Mouse (Mus musculus): ENCODE results near the gene Tes.

The Tes gene

DNA sequence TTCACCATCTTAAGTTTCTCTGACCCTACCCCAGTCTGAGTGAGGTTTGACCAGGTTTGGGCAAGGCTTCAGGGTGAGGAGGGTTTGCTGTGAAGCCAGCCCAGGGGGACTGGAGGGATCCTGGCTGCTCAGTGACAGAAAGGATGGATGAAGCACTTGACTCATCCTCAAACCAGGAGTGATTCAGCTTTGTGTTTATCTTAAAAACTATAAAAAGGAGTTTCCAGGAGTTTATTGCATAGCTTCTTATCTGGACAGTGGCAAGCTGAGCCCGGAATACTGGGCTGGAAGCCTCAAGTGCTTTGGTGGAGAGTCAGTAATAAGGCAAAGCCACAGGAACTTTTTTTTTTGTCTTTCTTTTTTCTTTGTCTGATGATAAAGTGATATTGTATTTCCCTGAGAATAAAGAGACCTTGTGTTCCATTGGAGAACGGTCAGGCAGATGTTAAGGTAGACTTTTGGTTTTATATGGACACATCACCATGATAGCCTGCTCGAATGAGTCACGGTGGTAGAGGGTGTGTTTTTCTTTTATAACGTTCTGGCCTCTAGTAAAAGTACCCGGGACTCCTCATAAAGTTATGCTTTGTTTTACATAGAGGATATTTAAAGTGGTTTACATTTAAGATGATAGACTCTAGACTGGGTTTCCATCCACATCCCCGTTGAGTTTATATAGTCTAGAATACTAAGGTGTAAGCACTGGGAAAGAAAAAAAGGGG lies 8.0 kb downstream of the Tes start:
- in situ Hi-C loops (cut with MboI, MseI): loop anchor here (25.0 kb wide), 2 partner anchors 664 to 1361 kb away; partner anchors contain the start of gene Mdfic

DNA sequence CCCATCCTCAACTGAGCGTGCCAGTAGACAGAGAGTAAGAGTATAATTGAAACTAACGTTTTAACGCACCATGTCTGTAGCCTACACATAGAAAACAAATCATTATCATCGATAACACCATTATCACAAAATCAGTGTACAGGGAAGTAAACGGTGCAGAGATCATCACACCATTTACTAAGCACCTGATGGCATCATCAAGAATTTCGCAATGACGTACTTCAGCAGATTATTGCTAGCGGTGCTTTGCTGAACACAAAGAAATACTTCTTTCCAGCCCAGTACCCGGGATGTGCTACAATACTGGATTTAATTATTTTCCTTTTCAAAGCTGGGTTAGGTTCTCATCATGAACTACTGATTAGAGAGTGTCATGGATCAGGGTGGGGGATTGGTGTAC lies 12.3 kb downstream of the Tes start:
- in situ Hi-C loops (cut with MboI, MseI): loop anchor here (25.0 kb wide), 1 partner anchor 760 kb away; no protein-coding TSS in a partner anchor

DNA sequence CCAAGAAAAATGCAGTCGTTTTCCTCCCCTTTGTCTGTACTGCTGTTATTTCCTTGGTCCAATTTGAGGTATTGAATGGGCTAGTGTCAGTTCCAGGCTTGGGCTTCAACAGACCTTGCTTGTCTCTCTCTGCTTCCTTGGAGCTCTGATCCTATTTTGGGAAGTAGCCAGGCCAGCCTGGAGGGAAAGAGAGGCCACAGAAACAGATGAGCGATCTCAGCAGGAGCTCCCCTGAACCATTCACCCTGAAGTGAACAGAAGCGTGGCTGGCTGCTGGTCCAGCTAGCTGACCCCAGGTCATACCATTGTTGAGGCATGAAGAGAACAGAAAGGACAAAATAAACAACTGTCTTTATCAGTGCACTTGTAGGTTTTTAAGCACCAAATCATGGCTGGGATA lies 12.8 kb downstream of the Tes start:
- in situ Hi-C loops (cut with MboI, MseI): loop anchor here (25.0 kb wide), 1 partner anchor 760 kb away; no protein-coding TSS in a partner anchor

DNA sequence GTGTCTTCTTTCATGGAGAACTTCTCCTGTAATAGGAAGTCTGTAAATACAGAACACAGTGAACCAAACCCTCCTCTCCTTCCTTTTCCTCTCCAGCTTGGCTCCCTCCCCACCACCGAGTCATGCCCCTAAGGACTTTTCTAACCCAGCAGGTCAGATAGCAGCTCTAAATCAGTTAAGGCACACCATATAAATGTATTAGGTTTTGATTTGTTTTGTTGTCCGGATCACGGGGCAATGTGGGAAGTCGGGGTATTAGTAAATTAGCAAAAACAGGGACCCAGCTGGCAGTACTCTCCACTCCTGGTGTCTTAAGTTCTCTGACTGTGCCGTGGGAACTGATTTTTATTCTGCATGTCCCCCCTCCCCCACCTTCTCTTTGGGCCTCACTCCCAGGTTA lies 14.4 kb downstream of the Tes start:
- in situ Hi-C loops (cut with MboI, MseI): loop anchor here (25.0 kb wide), 1 partner anchor 758 kb away; no protein-coding TSS in a partner anchor

DNA sequence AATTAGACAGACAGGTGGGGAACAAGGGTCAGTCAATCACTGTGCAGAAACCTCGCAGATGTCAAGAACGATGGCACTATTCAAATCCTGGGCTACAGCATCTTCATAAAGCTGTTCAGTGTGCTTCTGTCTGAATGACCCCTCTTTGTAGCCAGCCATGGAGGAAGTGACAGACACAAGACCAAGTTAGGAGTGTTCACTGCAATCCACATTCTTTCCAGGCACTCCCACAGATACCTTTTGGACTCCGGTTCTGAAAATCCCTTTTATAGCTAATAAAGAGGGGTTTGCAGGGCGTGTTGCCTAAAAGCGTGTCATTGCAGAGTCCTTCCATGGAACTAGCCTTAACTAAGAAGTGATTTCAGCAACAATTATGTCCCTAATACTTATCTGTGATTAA lies 14.9 kb downstream of the Tes start:
- in situ Hi-C loops (cut with MboI, MseI): loop anchor here (5.0 to 25.0 kb wide), 2 partner anchors 48 to 757 kb away; no protein-coding TSS in a partner anchor

DNA sequence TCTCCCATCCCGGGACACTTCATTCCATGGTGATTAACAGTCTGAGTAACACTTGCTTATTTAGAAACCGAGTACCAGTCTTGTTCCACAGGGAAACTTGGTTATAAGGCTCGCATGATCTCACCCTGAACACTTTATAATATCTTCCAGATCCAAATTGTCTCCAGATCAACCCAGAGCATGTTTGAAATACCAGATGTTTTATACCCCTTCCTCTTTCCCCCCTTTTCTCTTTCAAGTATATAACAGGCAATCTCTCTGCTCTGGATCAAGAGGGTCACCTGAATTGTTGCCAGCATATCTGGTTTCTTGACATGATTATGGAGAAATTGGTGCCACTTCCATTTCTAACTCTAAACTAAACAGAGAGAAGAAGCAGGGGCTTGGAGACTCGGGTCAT lies 17.3 kb downstream of the Tes start:
- in situ Hi-C loops (cut with MboI, MseI): loop anchor here (5.0 to 25.0 kb wide), 2 partner anchors 50 to 755 kb away; no protein-coding TSS in a partner anchor

DNA sequence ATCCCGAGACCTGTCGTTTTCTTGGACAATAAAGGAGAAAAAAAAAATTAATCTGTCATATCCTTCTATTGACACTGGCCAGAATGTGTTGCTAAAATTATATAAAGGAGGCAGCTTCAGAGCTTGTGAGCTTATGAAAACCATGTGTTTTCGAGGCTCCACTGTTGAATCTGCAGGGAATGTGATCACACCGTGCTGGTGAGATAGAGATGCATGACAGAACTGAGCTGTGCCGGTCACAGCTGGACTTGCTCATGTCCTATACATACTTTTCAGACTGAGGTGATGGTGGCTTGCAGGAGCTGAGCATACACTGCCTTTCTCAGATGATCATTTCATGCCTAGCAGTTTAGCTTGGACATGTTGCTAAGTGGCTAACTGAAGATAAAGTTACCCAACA lies 17.9 kb downstream of the Tes start:
- in situ Hi-C loops (cut with MboI, MseI): loop anchor here (5.0 to 25.0 kb wide), 2 partner anchors 50 to 755 kb away; no protein-coding TSS in a partner anchor

DNA sequence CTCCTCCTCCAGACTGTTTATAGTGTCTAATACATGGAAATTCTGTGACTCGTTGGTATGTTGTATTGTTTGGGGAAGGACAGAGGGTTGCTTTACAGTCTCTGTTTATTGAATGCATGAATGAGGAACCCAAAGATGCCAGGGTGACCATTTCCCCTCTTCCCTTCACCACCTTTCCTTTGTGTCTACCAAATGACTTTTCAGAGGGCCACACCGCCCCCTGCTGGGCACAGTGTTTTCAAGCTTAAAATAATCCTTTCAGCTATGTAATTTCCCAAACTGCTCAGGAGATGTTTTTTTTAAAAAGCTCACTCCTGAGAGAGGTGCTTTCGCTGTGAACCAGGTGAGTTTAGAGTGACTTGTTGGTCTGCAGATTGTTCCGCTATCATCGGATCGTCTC lies 22.5 kb downstream of the Tes start:
- in situ Hi-C loops (cut with MboI, MseI): loop anchor here (25.0 kb wide), 1 partner anchor 750 kb away; no protein-coding TSS in a partner anchor

DNA sequence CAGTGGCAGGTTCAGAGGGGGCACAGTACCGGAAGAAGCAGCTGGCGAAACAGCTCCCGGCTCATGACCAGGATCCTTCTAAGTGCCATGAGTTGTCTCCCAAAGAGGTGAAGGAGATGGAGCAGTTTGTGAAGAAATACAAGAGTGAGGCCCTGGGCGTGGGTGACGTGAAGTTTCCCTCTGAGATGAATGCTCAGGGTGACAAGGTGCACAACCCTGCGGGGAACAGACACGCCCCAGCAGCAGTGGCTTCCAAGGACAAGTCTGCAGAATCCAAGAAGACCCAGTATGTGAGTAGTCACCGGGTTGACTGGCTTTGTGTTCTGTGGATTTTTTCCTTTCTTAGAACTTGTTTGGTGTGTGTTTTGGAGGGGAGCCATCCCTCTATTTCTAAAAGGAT lies 32.4 kb downstream of the Tes start:
- in situ Hi-C loops (cut with MboI, MseI): loop anchor here (25.0 kb wide), 1 partner anchor 740 kb away; no protein-coding TSS in a partner anchor

DNA sequence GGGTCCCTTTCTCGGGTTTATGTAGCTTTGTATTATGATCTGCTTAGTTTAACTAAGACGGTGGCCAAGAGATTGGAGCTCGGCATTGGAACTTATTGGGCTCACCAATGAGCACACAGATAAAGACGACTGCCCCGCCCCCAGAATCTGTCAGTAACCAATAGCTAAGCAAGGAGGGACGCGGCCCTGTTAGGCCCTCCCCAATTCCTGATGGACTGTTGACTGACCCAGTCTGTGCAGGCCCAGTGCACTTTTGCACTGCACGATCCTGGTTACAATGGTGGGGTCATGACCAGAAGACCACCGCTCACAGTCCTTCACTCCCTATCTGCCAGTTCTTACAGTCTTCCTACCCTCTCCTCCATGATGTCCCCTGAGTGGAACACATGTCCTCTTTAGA lies 33.6 kb downstream of the Tes start:
- in situ Hi-C loops (cut with MboI, MseI): loop anchor here (25.0 kb wide), 1 partner anchor 739 kb away; no protein-coding TSS in a partner anchor

DNA sequence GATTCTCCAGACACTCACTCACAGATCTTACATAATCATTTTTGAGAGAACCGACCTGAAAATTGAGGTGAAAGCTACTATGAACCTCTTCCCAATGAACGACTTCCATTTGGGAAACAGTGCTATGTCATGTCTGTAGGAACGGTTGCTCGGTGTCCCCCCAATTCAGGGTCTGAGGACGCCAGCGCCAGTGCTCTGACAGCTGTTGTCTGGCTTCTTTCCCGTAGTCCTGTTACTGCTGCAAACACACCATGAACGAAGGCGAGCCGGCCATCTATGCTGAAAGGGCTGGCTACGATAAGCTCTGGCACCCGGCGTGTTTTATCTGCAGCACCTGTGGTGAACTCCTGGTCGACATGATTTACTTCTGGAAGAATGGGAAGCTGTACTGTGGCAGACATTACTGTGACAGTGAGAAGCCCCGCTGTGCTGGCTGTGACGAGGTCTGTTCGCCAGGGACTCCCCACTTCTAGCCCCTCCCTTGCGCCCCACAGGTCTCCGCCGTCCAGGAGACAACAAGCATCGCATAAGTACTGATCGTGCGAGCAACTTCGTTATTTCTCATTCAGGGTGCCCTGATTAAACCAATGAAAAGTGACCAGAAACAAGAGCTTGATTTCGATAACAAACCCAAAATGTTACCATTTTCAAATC lies 34.7 kb downstream of the Tes start:
- in situ Hi-C loops (cut with MboI, MseI): loop anchor here (10.0 to 25.0 kb wide), 2 partner anchors 255 to 738 kb away; no protein-coding TSS in a partner anchor

DNA sequence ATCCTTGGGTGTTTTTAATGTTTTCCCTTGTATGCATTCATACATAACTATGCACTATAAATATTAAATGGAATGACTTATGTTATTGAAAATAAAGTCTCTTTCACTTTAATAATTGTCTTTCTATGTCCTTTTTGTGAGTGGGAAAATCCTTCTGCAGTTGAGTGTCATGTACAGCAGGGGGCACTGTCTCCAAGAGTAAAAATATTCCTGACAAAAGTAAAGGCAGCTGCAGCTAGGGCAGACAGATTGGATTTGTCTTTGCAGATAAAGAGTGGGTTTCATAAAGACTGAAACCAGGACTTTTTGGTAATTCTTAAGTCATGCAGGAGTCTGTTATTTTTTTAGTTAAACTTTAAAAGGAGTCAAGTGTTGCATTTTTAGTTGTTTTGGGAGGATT lies 40.8 kb downstream of the Tes start:
- in situ Hi-C loops (cut with MboI, MseI): loop anchor here (10.0 kb wide), 1 partner anchor 249 kb away; no protein-coding TSS in a partner anchor

DNA sequence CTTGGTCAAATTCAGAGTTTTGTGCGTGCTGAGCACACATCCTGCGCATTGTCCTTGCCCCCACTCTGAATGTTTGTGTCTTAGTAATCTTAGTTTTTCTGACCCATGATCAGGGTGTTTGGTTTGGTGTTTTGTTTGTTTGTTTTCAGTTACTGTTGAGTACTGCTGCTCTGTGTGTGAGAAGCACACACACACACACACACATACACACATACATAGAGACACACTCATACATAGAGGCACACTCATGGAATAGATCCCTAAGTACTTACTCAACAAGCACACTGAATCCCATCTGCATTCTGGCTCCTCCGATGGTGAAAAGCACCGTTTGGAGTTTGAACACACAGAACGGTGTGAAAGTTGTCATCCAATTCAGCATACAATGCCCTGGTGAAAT lies 41.5 kb downstream of the Tes start:
- in situ Hi-C loops (cut with MboI, MseI): loop anchor here (10.0 kb wide), 1 partner anchor 248 kb away; no protein-coding TSS in a partner anchor

DNA sequence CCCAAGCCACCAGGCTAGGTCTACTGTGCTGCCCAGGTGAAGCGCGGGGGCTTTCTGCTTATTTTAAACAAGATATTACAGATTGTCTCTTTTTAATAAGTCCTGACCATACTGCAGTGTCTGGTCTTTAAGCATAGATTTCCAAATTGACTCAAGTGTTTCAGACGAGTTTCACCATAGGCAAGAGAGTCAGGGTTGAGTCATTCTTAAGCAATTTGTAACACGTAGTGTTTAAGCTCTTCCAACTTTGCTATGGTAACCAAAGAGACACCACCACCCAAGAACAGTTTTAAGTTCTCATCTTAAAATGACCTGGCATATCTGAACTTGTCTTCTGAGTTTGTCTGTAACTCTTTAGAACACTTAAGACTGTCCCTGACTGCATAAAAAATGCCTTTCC lies 44.3 kb downstream of the Tes start:
- in situ Hi-C loops (cut with MboI, MseI): loop anchor here (10.0 kb wide), 1 partner anchor 246 kb away; no protein-coding TSS in a partner anchor

DNA sequence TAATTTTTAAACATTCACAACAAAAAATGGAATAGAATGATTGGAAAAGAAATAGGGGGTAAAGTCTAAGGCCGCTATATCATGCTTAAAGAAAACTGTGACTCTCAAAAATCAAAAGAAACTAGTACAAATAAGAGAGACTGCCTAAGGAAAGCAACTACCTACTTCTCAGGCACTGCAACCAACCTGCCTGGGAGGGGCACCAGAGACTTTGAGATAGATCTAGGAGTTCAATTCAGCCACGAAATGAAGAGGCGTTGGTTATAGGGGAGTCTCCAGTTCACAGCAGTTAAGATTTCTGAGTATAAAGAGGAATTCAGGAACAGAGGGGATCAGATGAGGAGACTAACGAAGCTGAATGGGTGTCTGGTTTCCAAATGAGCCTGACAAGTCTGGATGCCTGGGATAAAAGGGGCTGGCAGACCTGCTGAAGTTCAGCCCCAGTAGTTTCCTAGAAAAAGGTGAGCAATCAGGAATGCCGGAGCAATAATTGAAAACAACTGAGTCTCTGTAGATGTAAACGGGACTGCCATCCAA lies 45.7 kb downstream of the Tes start:
- in situ Hi-C loops (cut with MboI, MseI): no loop called here

DNA sequence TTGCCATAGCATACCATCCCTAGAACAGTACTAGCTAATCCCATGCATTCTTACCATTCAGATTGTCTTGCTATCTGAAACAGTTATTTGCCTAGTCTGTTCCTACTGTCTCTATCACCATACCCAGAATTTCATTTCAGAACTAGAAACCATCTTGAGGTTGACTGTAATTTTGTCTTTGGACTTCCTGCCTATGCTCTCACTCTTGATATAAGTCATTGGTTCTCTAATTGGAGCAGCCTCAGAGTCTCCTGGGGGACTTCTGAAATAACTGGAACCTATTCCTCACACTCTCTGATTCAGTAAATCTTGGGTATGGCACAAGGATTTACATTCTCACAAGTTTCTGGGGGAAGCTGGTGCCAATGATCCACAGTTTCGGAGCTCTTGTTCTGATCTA lies 47.1 kb downstream of the Tes start:
- in situ Hi-C loops (cut with MboI, MseI): no loop called here

DNA sequence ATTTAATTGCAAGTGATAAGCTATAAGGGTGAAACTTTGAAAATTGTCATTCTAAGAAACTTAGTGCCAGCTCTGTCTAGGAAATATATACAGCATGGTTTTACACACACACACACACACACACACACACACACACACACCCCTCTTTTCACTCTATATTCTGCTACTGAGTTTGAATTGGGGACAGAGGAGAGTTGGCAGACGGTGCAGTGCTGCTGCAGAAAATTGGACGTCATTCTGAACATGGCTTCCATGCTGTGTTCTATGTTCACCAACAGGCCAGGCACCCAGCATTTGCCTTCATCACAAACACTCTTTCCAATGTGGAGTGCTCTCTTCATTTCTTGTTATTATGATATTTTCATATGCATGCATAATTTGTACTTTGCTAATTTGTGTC lies 48.0 kb downstream of the Tes start:
- in situ Hi-C loops (cut with MboI, MseI): no loop called here

DNA sequence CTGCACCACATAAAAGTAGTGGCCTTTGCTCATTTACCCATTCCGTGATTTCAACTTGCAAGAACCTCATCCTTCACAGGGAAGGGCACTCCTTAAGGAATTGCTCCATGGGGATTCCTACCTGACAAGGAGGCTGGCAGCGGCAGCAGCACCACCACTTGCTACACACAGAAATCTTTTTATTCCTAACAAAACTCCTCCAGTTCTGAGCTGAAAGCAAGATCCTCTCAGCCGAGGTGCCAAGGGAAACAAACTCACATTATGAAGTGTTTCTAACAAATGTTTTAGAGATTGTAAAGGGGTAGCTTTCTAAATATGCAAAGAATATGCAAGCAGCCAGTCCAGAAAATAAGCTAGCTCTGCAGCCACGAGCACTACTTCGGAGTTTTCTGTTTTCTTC lies 49.6 kb downstream of the Tes start:
- in situ Hi-C loops (cut with MboI, MseI): no loop called here

DNA sequence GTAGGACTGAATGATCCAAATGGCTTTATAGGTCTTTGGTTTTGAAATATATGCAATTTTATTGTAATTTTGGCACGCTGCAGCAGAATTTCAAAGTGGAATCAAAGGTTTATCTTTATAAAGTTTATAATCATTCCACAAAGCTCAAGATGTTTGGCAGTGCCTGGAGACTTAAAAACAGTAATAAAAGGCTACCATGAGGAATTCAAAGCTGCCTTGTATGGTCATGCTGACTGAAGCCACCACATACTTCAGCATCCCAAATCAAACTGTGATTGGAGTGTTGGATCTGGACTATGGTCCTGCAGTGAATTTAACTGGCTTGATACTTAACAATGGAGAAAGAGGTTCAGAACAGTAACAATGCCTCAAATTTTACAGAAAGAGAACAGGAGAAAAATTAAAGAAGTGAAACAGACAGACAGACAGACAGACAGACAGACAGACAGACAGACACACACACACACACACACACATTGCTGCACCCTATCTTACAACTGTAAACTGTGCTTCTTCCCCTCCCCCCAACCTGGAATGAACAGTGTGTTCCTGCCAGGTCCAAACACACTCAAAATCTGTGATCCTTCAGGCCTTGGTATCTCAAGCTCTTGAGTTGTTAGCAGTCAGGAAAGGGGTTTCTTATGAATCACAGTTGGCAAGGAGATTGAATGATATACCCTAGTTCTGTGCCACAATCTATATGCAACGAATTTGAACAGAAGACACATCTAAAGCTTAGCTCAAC lies 50.3 kb downstream of the Tes start:
- in situ Hi-C loops (cut with MboI, MseI): no loop called here

DNA sequence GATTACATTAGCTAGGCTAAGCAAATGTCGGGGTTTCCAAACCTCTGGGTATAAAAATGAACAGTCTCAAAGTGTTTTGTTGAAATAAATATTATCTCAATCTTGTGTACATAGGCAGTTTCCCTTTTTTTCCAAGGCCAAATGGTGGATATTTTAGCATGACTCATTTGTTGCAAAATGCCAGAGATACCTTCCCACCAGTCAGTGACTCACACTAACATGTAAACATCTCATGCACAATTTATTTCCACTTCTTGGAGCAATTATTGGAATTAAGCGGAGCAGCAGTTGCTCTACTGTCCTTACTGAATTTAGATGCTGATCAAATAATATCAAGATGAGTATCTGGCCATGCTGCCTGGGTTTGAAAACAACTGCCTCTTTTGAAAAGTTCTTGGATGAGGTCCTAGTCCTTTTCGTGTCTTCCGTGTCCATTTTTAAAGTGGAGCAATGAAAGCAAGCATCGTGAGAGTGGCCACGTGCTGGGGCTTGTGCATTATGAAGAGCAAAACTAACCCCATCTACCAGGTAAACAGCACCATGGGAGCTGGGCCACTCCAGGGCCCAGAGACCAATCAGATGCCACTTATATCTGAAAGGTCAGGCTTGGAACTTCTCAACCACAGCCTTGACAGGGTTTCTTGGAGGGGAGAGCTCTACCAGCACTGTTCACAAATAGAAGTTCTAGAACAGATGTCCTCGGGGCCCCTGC lies 54.7 kb downstream of the Tes start:
- in situ Hi-C loops (cut with MboI, MseI): no loop called here

DNA sequence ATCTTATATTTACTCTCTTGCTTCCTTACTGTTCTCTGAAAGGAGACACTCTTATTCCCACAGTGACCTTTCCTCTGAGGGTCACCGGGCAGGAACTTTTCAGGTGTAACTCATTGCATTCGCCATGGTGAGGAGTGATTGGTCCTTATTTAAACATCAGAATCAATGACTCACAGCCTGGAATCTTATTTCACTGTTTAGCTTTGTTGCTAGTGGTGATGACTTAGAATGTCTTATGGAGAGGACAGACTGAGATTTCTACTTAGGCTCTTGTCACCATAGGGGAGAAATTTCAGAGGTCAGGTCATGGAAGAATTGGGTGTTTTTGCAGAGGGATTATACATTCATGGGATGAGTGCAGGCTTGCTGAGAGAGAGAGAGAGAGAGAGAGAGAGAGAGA lies 75.1 kb downstream of the Tes start:
- in situ Hi-C loops (cut with MboI, MseI): no loop called here
